Mouse (Mus musculus): Measurements from ENCODE around the gene Alyref. TPM values are rescaled to one million over a fixed set of nuclear protein-coding genes. Genes with fewer than 3 reads are reported as not detected.

The Alyref gene
- polyA plus RNA-seq, 2 experiments: 143 to 478 TPM

GRCm38 (mm10) chr11:120631726-120632448 is 33.7 kb upstream of the Alyref start:
- DNase-seq (ENCODE audit: low spot score): no peak
- WGBS: 56% methylated on average over 4 of the region's 4 CpGs

GRCm38 (mm10) chr11:120630881-120631725 is 32.9 kb upstream of the Alyref start:
- DNase-seq (ENCODE audit: low spot score) (no peak), ATAC-seq (ENCODE audit: low FRiP score, low read depth) (no peak)
- Histone ChIP-seq H3K27ac (replicated peaks; ENCODE audit: low read depth, low read length) (no peak overlapping the region), H3K4me2 (replicated peaks; ENCODE audit: low read depth, low read length, severe bottlenecking) (peak overlapping the region; percentile 70; the same call in 1 of the 2 replicates), H3K9me3 (ENCODE audit: control insufficient read depth, low read length) (no peaks in the 10 kb centered on the region), H3K27me3 (ENCODE audit: control insufficient read depth, insufficient read depth, low read length) (no peaks in the 10 kb centered on the region), H3K9ac (ENCODE audit: low read depth, low read length, severe bottlenecking) (peak overlapping the region; percentile 3; the same call in 1 of the 2 replicates), H3K36me3 (ENCODE audit: control insufficient read depth, insufficient read depth, low read length) (peaks cover 25% of the 10 kb centered on the region), H3K4me3 (replicated peaks; ENCODE audit: low read length) (no peak overlapping the region), H3K4me1 (ENCODE audit: control insufficient read depth, insufficient read depth, low read length) (peaks cover 15% of the 10 kb centered on the region)
- WGBS: 34% methylated on average over 7 of the region's 7 CpGs
- TF ChIP-seq POLR2A (IDR thresholded peaks at IDR 0.05; ENCODE audit: borderline replicate concordance, extremely low read depth, insufficient read depth, insufficient read length): no peak

More at GRCm38 (mm10) chr11:120631726-120632448, 33.7 kb upstream of the Alyref start:
- Histone ChIP-seq H3K27me3 (ENCODE audit: control insufficient read depth, insufficient read depth, low read length) (no peaks in the 10 kb centered on the region), H3K4me3 (replicated peaks; ENCODE audit: low read length) (peak overlapping the region; percentile 96), H3K9me3 (ENCODE audit: control insufficient read depth, low read length) (no peaks in the 10 kb centered on the region), H3K4me2 (replicated peaks; ENCODE audit: low read depth, low read length, severe bottlenecking) (peak overlapping the region; percentile 70), H3K27ac (replicated peaks; ENCODE audit: low read depth, low read length) (no peak overlapping the region), H3K4me1 (ENCODE audit: control insufficient read depth, insufficient read depth, low read length) (peaks cover 15% of the 10 kb centered on the region), H3K9ac (ENCODE audit: low read depth, low read length, severe bottlenecking) (peak overlapping the region; percentile 88), H3K36me3 (ENCODE audit: control insufficient read depth, insufficient read depth, low read length) (peaks cover 21% of the 10 kb centered on the region)
- no peak for ATAC-seq (ENCODE audit: low FRiP score, low read depth)
- TF ChIP-seq POLR2A (IDR thresholded peaks at IDR 0.05; ENCODE audit: borderline replicate concordance, extremely low read depth, insufficient read depth, insufficient read length): no peak

GRCm38 (mm10) chr11:120630401-120630871 is 32.3 kb upstream of the Alyref start:
- no peak for TF ChIP-seq POLR2A (IDR thresholded peaks at IDR 0.05; ENCODE audit: borderline replicate concordance, extremely low read depth, insufficient read depth, insufficient read length)
- H3K9me3 ChIP-seq (ENCODE audit: control insufficient read depth, low read length): no peaks in the 10 kb centered on the region
- no peaks in the 10 kb centered on the region for H3K27me3 ChIP-seq (ENCODE audit: control insufficient read depth, insufficient read depth, low read length)
- no peak overlapping the region for H3K4me3 ChIP-seq (replicated peaks; ENCODE audit: low read length)
- H3K36me3 ChIP-seq (ENCODE audit: control insufficient read depth, insufficient read depth, low read length): peaks cover 25% of the 10 kb centered on the region
- no peak for ATAC-seq (ENCODE audit: low FRiP score, low read depth)
- WGBS: 61% methylated on average over 5 of the region's 5 CpGs
- peaks cover 15% of the 10 kb centered on the region for H3K4me1 ChIP-seq (ENCODE audit: control insufficient read depth, insufficient read depth, low read length)
- no peak overlapping the region for H3K27ac ChIP-seq (replicated peaks; ENCODE audit: low read depth, low read length)
- peak overlapping the region; percentile 3; the same call in 1 of the 2 replicates for H3K9ac ChIP-seq (ENCODE audit: low read depth, low read length, severe bottlenecking)
- no peak for DNase-seq (ENCODE audit: low spot score)
- no peak overlapping the region for H3K4me2 ChIP-seq (replicated peaks; ENCODE audit: low read depth, low read length, severe bottlenecking)

GRCm38 (mm10) chr11:120629911-120630310 is 31.7 kb upstream of the Alyref start:
- Histone ChIP-seq H3K36me3 (ENCODE audit: control insufficient read depth, insufficient read depth, low read length) (peaks cover 25% of the 10 kb centered on the region), H3K9ac (ENCODE audit: low read depth, low read length, severe bottlenecking) (no peak overlapping the region), H3K4me2 (replicated peaks; ENCODE audit: low read depth, low read length, severe bottlenecking) (no peak overlapping the region), H3K4me3 (replicated peaks; ENCODE audit: low read length) (no peak overlapping the region), H3K27me3 (ENCODE audit: control insufficient read depth, insufficient read depth, low read length) (no peaks in the 10 kb centered on the region), H3K9me3 (ENCODE audit: control insufficient read depth, low read length) (no peaks in the 10 kb centered on the region), H3K27ac (replicated peaks; ENCODE audit: low read depth, low read length) (no peak overlapping the region), H3K4me1 (ENCODE audit: control insufficient read depth, insufficient read depth, low read length) (peaks cover 19% of the 10 kb centered on the region)
- DNase-seq (ENCODE audit: low spot score) (no peak), ATAC-seq (ENCODE audit: low FRiP score, low read depth) (no peak)
- 39% methylated on average over 7 of the region's 7 CpGs for WGBS
- no peak for TF ChIP-seq POLR2A (IDR thresholded peaks at IDR 0.05; ENCODE audit: borderline replicate concordance, extremely low read depth, insufficient read depth, insufficient read length)

GRCm38 (mm10) chr11:120629341-120629730 is 31.2 kb upstream of the Alyref start:
- H3K9me3 ChIP-seq (ENCODE audit: control insufficient read depth, low read length): no peaks in the 10 kb centered on the region
- H3K4me3 ChIP-seq (replicated peaks; ENCODE audit: low read length): no peak overlapping the region
- ATAC-seq (ENCODE audit: low FRiP score, low read depth): no peak
- no peak for TF ChIP-seq POLR2A (IDR thresholded peaks at IDR 0.05; ENCODE audit: borderline replicate concordance, extremely low read depth, insufficient read depth, insufficient read length)
- H3K9ac ChIP-seq (ENCODE audit: low read depth, low read length, severe bottlenecking): no peak overlapping the region
- no peak overlapping the region for H3K27ac ChIP-seq (replicated peaks; ENCODE audit: low read depth, low read length)
- peaks cover 19% of the 10 kb centered on the region for H3K4me1 ChIP-seq (ENCODE audit: control insufficient read depth, insufficient read depth, low read length)
- no peak for DNase-seq (ENCODE audit: low spot score)
- peaks cover 25% of the 10 kb centered on the region for H3K36me3 ChIP-seq (ENCODE audit: control insufficient read depth, insufficient read depth, low read length)
- H3K27me3 ChIP-seq (ENCODE audit: control insufficient read depth, insufficient read depth, low read length): no peaks in the 10 kb centered on the region
- H3K4me2 ChIP-seq (replicated peaks; ENCODE audit: low read depth, low read length, severe bottlenecking): no peak overlapping the region
- WGBS: 81% methylated on average over 23 of the region's 23 CpGs
